Mouse (Mus musculus) CH12.LX (cell line): ENCODE measurements around the gene Ttc22.

Experiments used
- CTCF ChIP-seq, 2 experiments: IDR thresholded peaks in 1 of 2; conservative IDR thresholded peaks in 1 of 2; 2 replicates each; pipeline ENCODE4 v1.5.1; 2011 to 2012; ENCODE audit warnings: low read depth in 2 of 2, low read length in 2 of 2, improper control_type of control experiment in 1 of 2, inconsistent platforms in 1 of 2, mild to moderate bottlenecking in 1 of 2, moderate library complexity in 1 of 2
- E2F4 ChIP-seq: IDR thresholded peaks from 2 replicates; pipeline ENCODE4 v1.6.1; 2011; ENCODE audit warnings: low read depth, low read length, improper control_type of control experiment; ENCODE audit not compliant: insufficient replicate concordance
- EP300 ChIP-seq: IDR thresholded peaks from 2 replicates; pipeline ENCODE4 v1.6.1; 2011; ENCODE audit warnings: low read length, improper control_type of control experiment
- GABPA ChIP-seq: IDR thresholded peaks from 2 replicates; pipeline ENCODE4 v1.6.1; 2012; ENCODE audit warnings: low read depth, low read length, improper control_type of control experiment, inconsistent platforms; ENCODE audit not compliant: insufficient replicate concordance
- HCFC1 ChIP-seq: IDR thresholded peaks from 2 replicates; pipeline ENCODE4 v1.6.1; 2012; ENCODE audit warnings: low read depth, mild to moderate bottlenecking, inconsistent platforms, low read length, improper control_type of control experiment
- JUND ChIP-seq: conservative IDR thresholded peaks from 2 replicates; pipeline ENCODE4 v1.6.1; 2011; ENCODE audit warnings: low read depth, low read length, improper control_type of control experiment
- NELFE ChIP-seq: IDR thresholded peaks from 2 replicates; pipeline ENCODE4 v1.6.1; 2011; ENCODE audit warnings: low read depth, low read length, improper control_type of control experiment
- POLR2A ChIP-seq: IDR thresholded peaks from 2 replicates; pipeline ENCODE4 v1.6.1; 2011; ENCODE audit warnings: low read depth, mild to moderate bottlenecking, improper control_type of control experiment, low read length
- TCF12 ChIP-seq: IDR thresholded peaks from 2 replicates; pipeline ENCODE4 v1.6.1; 2014; ENCODE audit warnings: low read depth, mild to moderate bottlenecking, inconsistent platforms, low read length, improper control_type of control experiment

- TF ChIP-seq CTCF (conservative IDR thresholded peaks at IDR 0.05 in 1 of 2, IDR thresholded peaks at IDR 0.05 in 1 of 2; ENCODE audit: low read depth in 2 of 2, low read length in 2 of 2) (no peak), HCFC1 (no peak), EP300 (no peak), POLR2A (no peak), JUND (no peak), GABPA (no peak), E2F4 (no peak), TCF12 (no peak), NELFE (no peak)
Observed at GRCm38 (mm10) chr4:106688636-106689296, 66.5 kb downstream of the Ttc22 start.
